Mouse (Mus musculus) megakaryocyte, embryonic 14.5 days (primary cell): ENCODE results near the gene Tbx4. TPM values are rescaled to one million over a fixed set of nuclear protein-coding genes. Genes with fewer than 3 reads are reported as not detected.

Experiments used
- H3K27me3 ChIP-seq: replicated peaks from 2 replicates; pipeline ENCODE3; 2012; ENCODE audit warnings: inconsistent platforms
- H3K36me3 ChIP-seq: replicated peaks from 2 replicates; pipeline ENCODE3; 2012; ENCODE audit warnings: low read length, inconsistent platforms, mixed read lengths
- H3K4me1 ChIP-seq: 2 replicates; pipeline ENCODE4 v1.6.1; 2012; ENCODE audit warnings: inconsistent platforms
- H3K4me3 ChIP-seq: replicated peaks from 2 replicates; pipeline ENCODE3; 2012; ENCODE audit warnings: moderate library complexity, mild to moderate bottlenecking, inconsistent platforms
- H3K9me3 ChIP-seq: 2 replicates; pipeline ENCODE4 v1.6.1; 2012; ENCODE audit warnings: inconsistent platforms
- FLI1 ChIP-seq: IDR thresholded peaks from 2 replicates; pipeline ENCODE4 v1.6.1; 2012; ENCODE audit warnings: low read length, inconsistent platforms, mixed read lengths
- GATA1 ChIP-seq: IDR thresholded peaks from 3 replicates; pipeline ENCODE4 v1.6.1; 2012; ENCODE audit warnings: mixed read lengths, low read length, inconsistent platforms, borderline replicate concordance
- polyA plus RNA-seq: library from polyadenylated mRNA; stranded (reverse); fragments of >175 nt; gene quantifications from 2 replicates; pipeline ENCODE4 v1.2.3, GENCODE M21; 2012; ENCODE audit warnings: low replicate concordance; ENCODE audit not compliant: insufficient read depth

Tbx4 gene
- polyA plus RNA-seq, 1 experiment: not detected

DNA sequence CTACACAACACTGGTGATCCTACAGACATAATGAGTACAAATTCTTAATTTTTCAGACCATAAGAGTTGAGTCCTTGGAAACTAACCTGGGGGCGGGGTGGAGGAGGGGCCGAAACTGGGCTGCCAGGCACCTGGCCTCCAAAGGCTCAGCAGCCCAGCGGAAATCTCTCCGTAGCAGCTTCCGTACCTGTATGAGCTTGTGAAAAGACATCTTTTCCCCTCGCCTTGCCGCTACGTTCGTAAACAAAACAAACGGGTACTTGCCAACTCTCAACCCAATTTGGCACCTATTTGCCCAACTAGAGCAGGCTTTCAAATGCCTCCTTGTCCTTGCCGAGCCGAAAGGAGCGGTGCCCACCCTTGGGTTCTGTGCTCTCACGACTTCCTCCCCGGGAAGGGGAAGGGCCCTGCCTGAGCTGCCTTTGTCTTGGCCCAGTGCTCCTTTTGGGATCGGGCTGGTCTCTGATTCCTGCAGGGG lies 40.1 kb downstream of the Tbx4 start:
- Histone ChIP-seq H3K4me1 (peaks cover 25% of the 10 kb centered on the region), H3K9me3 (no peaks in the 10 kb centered on the region), H3K27me3 (peaks cover 65% of the 10 kb centered on the region), H3K4me3 (no peak overlapping the region), H3K36me3 (no peaks in the 10 kb centered on the region)
- TF ChIP-seq GATA1 (no peak), FLI1 (no peak)

DNA sequence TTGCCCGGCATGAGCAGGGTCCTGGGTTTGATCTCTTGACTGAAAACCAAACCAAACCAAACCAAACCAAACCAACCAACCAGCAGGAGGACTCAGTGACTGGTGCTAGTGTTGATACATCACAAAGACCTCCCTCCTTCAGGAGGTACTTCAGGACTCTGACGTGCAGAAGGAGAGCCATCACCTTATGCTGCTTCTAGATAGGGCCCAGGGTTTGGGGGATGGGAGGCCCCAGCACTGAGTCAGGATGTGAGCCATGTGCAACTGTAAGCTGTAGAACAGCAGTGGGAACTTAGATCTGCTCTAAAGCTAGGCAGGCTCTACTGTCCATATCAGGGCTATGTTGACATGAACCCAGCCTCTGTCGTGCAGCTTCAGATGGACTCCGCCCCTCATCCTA lies 41.9 kb downstream of the Tbx4 start:
- Histone ChIP-seq H3K27me3 (peaks cover 64% of the 10 kb centered on the region), H3K9me3 (no peaks in the 10 kb centered on the region), H3K36me3 (no peaks in the 10 kb centered on the region), H3K4me3 (peak overlapping the region; percentile 3), H3K4me1 (peaks cover 25% of the 10 kb centered on the region)
- TF ChIP-seq GATA1 (no peak), FLI1 (no peak)

DNA sequence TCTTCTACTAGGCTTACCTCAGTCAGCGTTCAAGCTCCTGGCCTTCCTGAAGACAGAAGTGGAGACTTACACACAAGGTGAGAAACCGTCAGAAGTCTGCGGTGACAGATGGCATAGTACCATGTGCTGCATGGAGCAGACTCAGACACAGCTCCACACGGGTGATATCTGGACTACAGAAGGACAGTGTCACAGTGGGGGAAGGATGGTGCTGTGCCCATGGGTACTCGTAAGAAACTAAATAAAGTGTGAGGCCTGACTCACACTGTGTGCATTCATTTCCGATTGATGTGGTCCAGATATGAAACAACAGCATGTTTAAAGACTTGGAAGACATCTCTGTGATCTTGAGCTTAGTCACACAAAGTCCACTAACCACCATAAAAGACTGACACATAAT lies 43.4 kb downstream of the Tbx4 start:
- Histone ChIP-seq H3K4me3 (no peak overlapping the region), H3K9me3 (no peaks in the 10 kb centered on the region), H3K36me3 (no peaks in the 10 kb centered on the region), H3K4me1 (peaks cover 20% of the 10 kb centered on the region), H3K27me3 (peaks cover 63% of the 10 kb centered on the region)
- TF ChIP-seq GATA1 (no peak), FLI1 (no peak)

DNA sequence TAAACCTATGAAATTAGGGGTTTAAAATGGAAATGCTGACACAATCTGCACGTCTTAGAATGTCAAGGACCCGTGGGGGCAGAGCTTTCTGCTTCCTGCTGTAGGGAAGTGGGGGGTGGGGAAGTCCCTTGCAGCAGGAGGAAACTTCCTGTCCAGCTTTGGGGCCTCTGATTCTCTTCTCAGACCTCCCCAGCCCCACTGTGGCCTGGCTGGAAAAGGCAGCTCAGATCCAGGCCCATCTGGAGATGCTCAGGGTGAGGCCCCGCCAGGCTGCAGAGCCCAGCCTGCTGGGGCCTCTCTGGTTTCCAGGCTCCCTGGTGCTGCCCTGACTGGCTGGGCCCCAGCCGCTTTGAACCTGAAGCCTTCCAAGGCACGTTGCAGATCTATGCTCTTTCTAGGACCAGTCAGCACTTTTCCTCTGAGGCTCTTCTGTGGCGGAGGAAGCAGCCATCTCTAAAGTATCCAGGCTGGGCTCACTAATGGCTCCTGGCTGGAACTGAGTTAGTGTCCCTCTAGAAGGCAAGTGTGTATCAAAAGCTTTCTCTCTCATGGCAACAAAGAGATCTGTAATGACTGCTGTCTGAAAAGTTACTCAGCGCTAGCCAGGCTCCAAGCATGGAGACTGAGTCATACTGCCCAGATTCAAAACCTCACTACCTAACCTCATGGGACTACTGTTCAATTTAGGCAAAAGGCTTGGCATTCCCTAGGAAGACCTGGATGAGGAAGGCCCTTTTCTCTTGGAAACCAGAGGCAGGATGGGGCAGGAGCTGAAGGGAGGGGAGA lies 55.8 kb downstream of the Tbx4 start:
- Histone ChIP-seq H3K4me1 (no peaks in the 10 kb centered on the region), H3K4me3 (no peak overlapping the region), H3K27me3 (peaks cover 61% of the 10 kb centered on the region), H3K36me3 (no peaks in the 10 kb centered on the region), H3K9me3 (no peaks in the 10 kb centered on the region)
- TF ChIP-seq GATA1: no peak
- TF ChIP-seq FLI1: no peak

DNA sequence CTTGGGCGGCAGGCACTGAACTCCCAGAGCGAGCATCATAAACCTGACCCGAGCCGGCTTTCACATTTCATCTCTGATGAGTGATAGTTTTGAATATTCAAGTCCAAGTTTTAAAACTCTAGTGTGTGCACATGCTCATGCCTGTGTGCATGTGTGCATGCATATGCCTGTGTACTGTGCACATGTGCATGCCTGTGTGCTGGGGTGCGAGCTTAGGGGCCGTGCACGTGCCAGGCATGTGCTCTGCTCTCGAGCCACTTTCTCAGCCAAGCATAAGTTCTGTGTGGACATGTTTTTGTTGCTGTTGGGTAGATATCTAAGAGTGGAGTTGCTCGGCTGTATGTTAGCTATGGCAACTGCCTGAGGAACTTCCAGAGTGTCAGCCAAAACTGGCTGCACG lies 62.5 kb downstream of the Tbx4 start:
- no peak for TF ChIP-seq FLI1
- no peak for TF ChIP-seq GATA1
- peaks cover 40% of the 10 kb centered on the region for H3K27me3 ChIP-seq
- no peaks in the 10 kb centered on the region for H3K36me3 ChIP-seq
- H3K4me3 ChIP-seq: no peak overlapping the region
- H3K9me3 ChIP-seq: no peaks in the 10 kb centered on the region
- no peaks in the 10 kb centered on the region for H3K4me1 ChIP-seq

DNA sequence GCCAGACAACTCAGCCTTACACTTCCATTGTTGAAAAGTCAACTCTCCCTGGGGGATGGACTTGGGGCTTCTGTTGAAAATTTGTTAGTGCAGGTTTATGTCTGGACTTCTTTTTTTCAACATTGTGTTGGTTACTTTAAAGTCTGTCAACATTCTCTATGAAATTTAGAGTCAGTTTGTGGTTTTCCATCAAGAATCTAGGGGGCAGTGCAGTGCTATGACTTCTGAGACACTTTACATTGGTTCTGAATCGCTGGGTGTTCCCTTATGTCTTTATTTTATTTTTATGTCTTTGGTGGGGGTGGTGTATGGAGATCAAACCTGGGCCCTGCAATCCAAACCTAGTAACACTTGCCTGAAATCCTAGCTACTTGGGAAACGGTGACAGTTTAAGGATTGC lies 63.5 kb downstream of the Tbx4 start:
- TF ChIP-seq GATA1 (no peak), FLI1 (no peak)
- no peaks in the 10 kb centered on the region for H3K36me3 ChIP-seq
- H3K27me3 ChIP-seq: peaks cover 31% of the 10 kb centered on the region
- H3K9me3 ChIP-seq: no peaks in the 10 kb centered on the region
- H3K4me3 ChIP-seq: no peak overlapping the region
- H3K4me1 ChIP-seq: no peaks in the 10 kb centered on the region

DNA sequence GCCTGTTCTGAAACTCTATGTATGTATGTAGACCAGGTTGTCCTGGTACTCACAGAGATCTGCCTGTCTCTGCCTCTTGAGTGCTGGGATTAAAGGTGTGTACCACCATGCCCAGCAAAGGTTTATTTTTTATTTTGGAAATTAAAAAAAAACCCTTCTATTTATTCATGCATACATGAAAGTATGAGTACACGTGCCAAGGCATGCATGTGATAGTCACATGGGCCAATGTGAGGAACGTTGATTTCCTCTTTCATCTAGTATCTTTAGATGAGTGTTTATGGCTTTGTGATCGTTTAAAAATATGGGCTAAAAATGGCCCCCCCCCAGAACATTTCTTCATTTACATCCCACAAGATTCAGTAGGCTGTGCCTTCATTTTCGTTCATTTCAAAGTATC lies 66.3 kb downstream of the Tbx4 start:
- Histone ChIP-seq H3K4me1 (no peaks in the 10 kb centered on the region), H3K9me3 (no peaks in the 10 kb centered on the region), H3K4me3 (no peak overlapping the region), H3K36me3 (no peaks in the 10 kb centered on the region), H3K27me3 (peaks cover 25% of the 10 kb centered on the region)
- no peak for TF ChIP-seq GATA1
- no peak for TF ChIP-seq FLI1

DNA sequence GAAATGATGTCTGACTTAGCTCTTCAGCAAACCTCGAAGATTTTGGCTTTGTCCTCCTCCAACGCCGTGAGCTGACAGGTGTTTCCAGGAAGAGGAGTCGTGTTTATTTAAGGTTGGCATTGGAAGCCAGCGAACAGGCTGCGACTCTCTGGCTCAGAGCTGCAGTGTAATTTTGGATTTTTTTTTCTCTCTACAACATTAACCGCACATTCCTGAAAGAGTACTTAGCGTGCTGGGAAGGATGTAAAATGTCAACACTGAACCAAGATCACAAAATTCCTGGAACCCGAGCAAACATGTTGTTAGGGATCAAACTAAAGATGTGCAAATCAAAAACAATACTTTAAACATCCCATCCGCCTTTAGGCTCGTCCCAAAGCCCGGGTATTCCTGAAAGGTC lies 69.4 kb downstream of the Tbx4 start:
- Histone ChIP-seq H3K36me3 (no peaks in the 10 kb centered on the region), H3K4me3 (no peak overlapping the region), H3K9me3 (no peaks in the 10 kb centered on the region), H3K27me3 (peaks cover 22% of the 10 kb centered on the region), H3K4me1 (peaks cover 8% of the 10 kb centered on the region)
- no peak for TF ChIP-seq GATA1
- no peak for TF ChIP-seq FLI1

DNA sequence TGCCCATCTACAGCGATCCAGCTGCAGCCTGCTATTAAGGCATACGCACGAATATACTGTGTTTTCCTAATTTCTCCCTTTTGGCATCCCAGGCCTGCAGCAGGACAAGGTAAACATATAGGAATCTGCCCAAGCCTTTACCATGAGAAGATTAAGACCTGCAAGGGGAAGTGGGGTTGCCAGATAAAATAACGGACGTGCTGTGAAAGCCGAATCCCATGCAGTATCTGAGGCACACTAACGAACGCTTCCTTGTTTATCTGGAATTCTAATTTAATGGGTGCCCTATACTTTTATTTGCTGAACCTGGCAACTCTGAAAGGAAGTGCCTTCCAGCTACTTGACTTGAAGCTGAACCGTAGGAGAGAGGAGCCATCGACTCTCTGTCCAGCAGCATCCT lies 70.2 kb downstream of the Tbx4 start:
- Histone ChIP-seq H3K9me3 (no peaks in the 10 kb centered on the region), H3K27me3 (peaks cover 22% of the 10 kb centered on the region), H3K4me1 (peaks cover 8% of the 10 kb centered on the region), H3K4me3 (no peak overlapping the region), H3K36me3 (no peaks in the 10 kb centered on the region)
- TF ChIP-seq FLI1 (no peak), GATA1 (no peak)

DNA sequence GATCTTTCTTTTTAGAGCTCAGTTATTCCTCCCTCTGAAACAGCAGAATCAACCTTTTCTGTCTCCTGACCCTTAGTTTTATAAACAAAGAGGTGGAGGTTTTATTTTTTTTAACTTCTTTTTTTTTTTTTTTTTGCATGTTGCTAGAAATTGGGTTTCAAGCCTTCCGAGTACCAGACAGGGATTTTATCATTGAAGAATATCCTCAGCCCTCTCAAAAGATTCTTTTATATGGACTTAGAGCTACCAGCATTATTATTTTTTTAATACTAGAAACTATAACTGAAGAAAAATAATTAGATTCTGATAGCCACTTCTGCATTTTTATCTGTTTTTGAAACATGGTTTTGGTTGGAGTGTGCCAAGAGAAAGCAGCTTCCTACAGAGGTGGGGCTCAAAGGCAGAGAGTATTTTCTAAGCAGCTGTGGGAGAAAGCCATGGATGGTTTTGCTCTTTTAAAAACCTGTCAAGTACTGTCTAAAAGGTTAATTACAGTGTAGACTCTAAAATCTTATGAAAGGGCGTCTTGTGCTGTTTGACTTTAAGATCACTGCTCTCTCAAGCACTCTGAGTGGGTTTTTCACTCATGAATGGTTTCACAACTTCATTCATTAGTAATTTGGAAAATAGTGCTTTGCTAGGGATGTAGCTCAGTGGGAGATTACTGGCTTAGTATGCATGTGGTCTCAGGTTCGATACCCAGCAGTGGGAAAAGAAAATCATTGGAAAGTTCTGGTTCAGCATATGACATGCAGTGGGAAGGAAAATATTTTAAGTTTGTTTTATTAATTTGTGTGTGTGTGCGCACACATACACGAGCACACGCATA lies 70.9 kb downstream of the Tbx4 start:
- Histone ChIP-seq H3K27me3 (peaks cover 23% of the 10 kb centered on the region), H3K36me3 (no peaks in the 10 kb centered on the region), H3K4me1 (peaks cover 8% of the 10 kb centered on the region), H3K4me3 (no peak overlapping the region), H3K9me3 (no peaks in the 10 kb centered on the region)
- TF ChIP-seq GATA1 (no peak), FLI1 (no peak)
